Mouse (Mus musculus) liver, adult 2 months (tissue): ENCODE results near the gene Rfx6. TPM values are rescaled to one million over a fixed set of nuclear protein-coding genes. Genes with fewer than 3 reads are reported as not detected.
A peak's percentile ranks its signal among the peaks of the same experiment; 100 is the strongest.

Experiments used
- DNase-seq: peaks from one replicate; pipeline ENCODE4 v3.0.0-alpha.2; 2011; ENCODE audit warnings: low read depth, low spot score; ENCODE audit errors: extremely low read depth
- H3K27ac ChIP-seq: fragments of 200-500 bp; replicated peaks from 2 replicates; pipeline ENCODE4 v1.5.1; 2012; ENCODE audit warnings: low read depth, mild to moderate bottlenecking, control low read depth, inconsistent platforms, low read length; ENCODE audit not compliant: insufficient read depth
- H3K27me3 ChIP-seq: fragments of 200-500 bp; 2 replicates; pipeline ENCODE4 v1.6.1; 2012; ENCODE audit warnings: mild to moderate bottlenecking, moderate library complexity, low read length, inconsistent platforms; ENCODE audit not compliant: control insufficient read depth, insufficient read depth
- H3K36me3 ChIP-seq: fragments of 200-500 bp; 2 replicates; pipeline ENCODE4 v1.6.1; 2012; ENCODE audit warnings: low read length, inconsistent platforms; ENCODE audit not compliant: control insufficient read depth, insufficient read depth
- H3K4me1 ChIP-seq: fragments of 200-500 bp; 2 replicates; pipeline ENCODE4 v1.6.1; 2011; ENCODE audit warnings: low read length; ENCODE audit not compliant: control insufficient read depth, insufficient read depth
- H3K4me3 ChIP-seq: fragments of 200-500 bp; 2 replicates; pipeline ENCODE4 v1.5.1; 2011; ENCODE audit warnings: low read depth, mild to moderate bottlenecking, control low read depth, low read length, moderate library complexity; ENCODE audit not compliant: insufficient read depth
- H3K79me2 ChIP-seq: fragments of 200-500 bp; 2 replicates; pipeline ENCODE4 v1.6.1; 2012; ENCODE audit warnings: inconsistent platforms, mild to moderate bottlenecking, low read length, moderate library complexity; ENCODE audit not compliant: control insufficient read depth, insufficient read depth
- H3K9ac ChIP-seq: fragments of 200-500 bp; 2 replicates; pipeline ENCODE4 v1.6.1; 2012; ENCODE audit warnings: low read depth, mild to moderate bottlenecking, control low read depth, inconsistent platforms, low read length
- CTCF ChIP-seq: fragments of 200-500 bp; IDR thresholded peaks from 2 replicates; pipeline ENCODE4 v1.5.1; 2011; ENCODE audit warnings: low read depth, low read length, control low read depth
- POLR2A ChIP-seq: fragments of 200-500 bp; IDR thresholded peaks from 2 replicates; pipeline ENCODE4 v1.6.1; 2011; ENCODE audit warnings: low read length, control low read depth; ENCODE audit not compliant: insufficient read depth; ENCODE audit errors: extremely low read depth
- WGBS: fragments of 180-500 bp; shearing (Covaris S2); methylation state at CpG from one replicate; pipeline ENCODE4 v1.1.7; 2018; 5-methylcytosine and 5-hydroxymethylcytosine counted together
- polyA plus RNA-seq: library from polyadenylated mRNA; depleted of rRNA; stranded (reverse); fragments of >200 nt; gene quantifications from 2 replicates; pipeline ENCODE4 v1.2.3, GENCODE M21; 2012
- total RNA-seq: library from RNA; depleted of rRNA; stranded (reverse); fragments of >200 nt; gene quantifications from 2 replicates; pipeline ENCODE4 v1.2.3, GENCODE M21; 2014

The Rfx6 gene
- total and polyA plus RNA-seq, 2 experiments, result not detected

- H3K4me3 ChIP-seq, result no peak overlapping the region
- no peak overlapping the region for H3K27ac ChIP-seq
- no peaks in the 10 kb centered on the region for H3K36me3 ChIP-seq
- WGBS, result 77% methylated on average over 4 of the region's 4 CpGs
- H3K9ac ChIP-seq, result no peak overlapping the region
- H3K4me1 ChIP-seq, result no peaks in the 10 kb centered on the region
- no peaks in the 10 kb centered on the region for H3K27me3 ChIP-seq
- no peak for DNase-seq
- H3K79me2 ChIP-seq, result no peaks in the 10 kb centered on the region
- TF ChIP-seq POLR2A, result no peak
- TF ChIP-seq CTCF, result no peak
Measured at GRCm38 (mm10) chr10:51671583-51671982, 6.0 kb upstream of the Rfx6 start.

- H3K4me1 ChIP-seq, result no peaks in the 10 kb centered on the region
- H3K27me3 ChIP-seq, result no peaks in the 10 kb centered on the region
- no peak overlapping the region for H3K27ac ChIP-seq
- TF ChIP-seq POLR2A, result no peak
- no peak for TF ChIP-seq CTCF
- DNase-seq, result no peak
- no peaks in the 10 kb centered on the region for H3K36me3 ChIP-seq
- no peaks in the 10 kb centered on the region for H3K79me2 ChIP-seq
- H3K4me3 ChIP-seq, result no peak overlapping the region
- WGBS, result 52% methylated on average over 1 of the region's 1 CpGs
- H3K9ac ChIP-seq, result no peak overlapping the region
Measured at GRCm38 (mm10) chr10:51672082-51672779, 5.3 kb upstream of the Rfx6 start.

- H3K27ac ChIP-seq, result no peak overlapping the region
- no peak overlapping the region for H3K4me3 ChIP-seq
- H3K4me1 ChIP-seq, result no peaks in the 10 kb centered on the region
- no peak overlapping the region for H3K9ac ChIP-seq
- 10% methylated on average over 10 of the region's 10 CpGs for WGBS
- TF ChIP-seq POLR2A (no peak), CTCF (no peak)
- no peaks in the 10 kb centered on the region for H3K79me2 ChIP-seq
- H3K27me3 ChIP-seq, result peaks cover 10% of the 10 kb centered on the region; the same call in 1 of the 2 replicates
- no peaks in the 10 kb centered on the region for H3K36me3 ChIP-seq
- DNase-seq, result no peak
Measured at GRCm38 (mm10) chr10:51678251-51678639, 689 bp downstream of the Rfx6 start.

GRCm38 (mm10) chr10:51720904-51721303, 43.3 kb downstream of the Rfx6 start:
- Histone ChIP-seq H3K27me3 (no peaks in the 10 kb centered on the region), H3K4me3 (no peak overlapping the region), H3K27ac (no peak overlapping the region), H3K36me3 (no peaks in the 10 kb centered on the region), H3K9ac (no peak overlapping the region), H3K4me1 (peaks cover 4% of the 10 kb centered on the region; the same call in 1 of the 2 replicates), H3K79me2 (no peaks in the 10 kb centered on the region)
- 18% methylated on average over 3 of the region's 3 CpGs for WGBS
- no peak for TF ChIP-seq CTCF
- TF ChIP-seq POLR2A, result no peak
- DNase-seq, result peak; percentile 59

GRCm38 (mm10) chr10:51761436-51761835, 83.9 kb downstream of the Rfx6 start:
- Histone ChIP-seq H3K9ac (no peak overlapping the region), H3K36me3 (no peaks in the 10 kb centered on the region), H3K4me1 (no peaks in the 10 kb centered on the region; the same call in 1 of the 2 replicates), H3K27me3 (no peaks in the 10 kb centered on the region), H3K4me3 (no peak overlapping the region), H3K27ac (no peak overlapping the region), H3K79me2 (no peaks in the 10 kb centered on the region)
- WGBS, result 91% methylated on average over 5 of the region's 5 CpGs
- no peak for TF ChIP-seq POLR2A
- TF ChIP-seq CTCF, result no peak
- no peak for DNase-seq

GRCm38 (mm10) chr10:51763241-51763640, 85.7 kb downstream of the Rfx6 start:
- no peak overlapping the region for H3K4me3 ChIP-seq
- no peaks in the 10 kb centered on the region for H3K79me2 ChIP-seq
- no peaks in the 10 kb centered on the region for H3K27me3 ChIP-seq
- H3K36me3 ChIP-seq, result no peaks in the 10 kb centered on the region
- H3K27ac ChIP-seq, result no peak overlapping the region
- no peak overlapping the region for H3K9ac ChIP-seq
- H3K4me1 ChIP-seq, result no peaks in the 10 kb centered on the region; the same call in none of the 2 replicates
- no peak for TF ChIP-seq POLR2A
- TF ChIP-seq CTCF, result no peak
- 17% methylated on average over 2 of the region's 2 CpGs for WGBS
- peak; percentile 94 for DNase-seq
